Mouse (Mus musculus) left cerebral cortex, adult 11 months (tissue): ENCODE data around the gene Mcat.

Experiments
- DNase-seq: peaks from one replicate; pipeline ENCODE4 v3.0.0; 2022; ENCODE audit warnings: low spot score

The Mcat gene

GRCm38 (mm10) chr15:83563327-83563856 lies at the start of gene Mcat, which contains the start of gene Tspo:
TSS of gene Mcat (minus strand) at chr15:83563787.
TSS of gene Tspo (plus strand) at chr15:83563592.
- no peak for DNase-seq

GRCm38 (mm10) chr15:83607115-83607802 lies 43.7 kb upstream of the Mcat start:
- peak; percentile 28 for DNase-seq

- no peak for DNase-seq
Observed at GRCm38 (mm10) chr15:83606700-83607099, 43.1 kb upstream of the Mcat start.

GRCm38 (mm10) chr15:83606216-83606615 lies 42.6 kb upstream of the Mcat start:
- DNase-seq = no peak

- DNase-seq = no peak
Observed at GRCm38 (mm10) chr15:83603426-83603825, 39.8 kb upstream of the Mcat start.

- DNase-seq = no peak
Observed at GRCm38 (mm10) chr15:83603046-83603396, 39.4 kb upstream of the Mcat start.

GRCm38 (mm10) chr15:83602372-83603045 lies 38.9 kb upstream of the Mcat start:
- no peak for DNase-seq

GRCm38 (mm10) chr15:83601185-83601584 lies 37.6 kb upstream of the Mcat start:
- no peak for DNase-seq

GRCm38 (mm10) chr15:83596833-83597232 lies 33.2 kb upstream of the Mcat start:
- no peak for DNase-seq

- DNase-seq = no peak
Observed at GRCm38 (mm10) chr15:83595364-83595711, 31.8 kb upstream of the Mcat start.

- DNase-seq = peak; percentile 89
Observed at GRCm38 (mm10) chr15:83594513-83595363, 31.2 kb upstream of the Mcat start, which contains the start of gene Ttll12. TSS of gene Ttll12 (minus strand) at chr15:83595157.

- DNase-seq = no peak
Observed at GRCm38 (mm10) chr15:83593702-83594512, 30.3 kb upstream of the Mcat start.

GRCm38 (mm10) chr15:83593189-83593585 lies 29.6 kb upstream of the Mcat start:
- no peak for DNase-seq

GRCm38 (mm10) chr15:83592260-83593188 lies 28.9 kb upstream of the Mcat start:
- DNase-seq = no peak

GRCm38 (mm10) chr15:83591758-83592157 lies 28.2 kb upstream of the Mcat start:
- no peak for DNase-seq

- DNase-seq = no peak
Observed at GRCm38 (mm10) chr15:83590841-83591240, 27.3 kb upstream of the Mcat start.

GRCm38 (mm10) chr15:83584741-83585220 lies 21.2 kb upstream of the Mcat start:
- no peak for DNase-seq

GRCm38 (mm10) chr15:83583419-83584156 lies 20.0 kb upstream of the Mcat start:
- DNase-seq = no peak

- no peak for DNase-seq
Observed at GRCm38 (mm10) chr15:83582931-83583330, 19.3 kb upstream of the Mcat start.

- no peak for DNase-seq
Observed at GRCm38 (mm10) chr15:83576651-83577050, 13.1 kb upstream of the Mcat start.
